Mouse (Mus musculus): Measurements from ENCODE around the gene Gfod1. TPM values are rescaled to one million over a fixed set of nuclear protein-coding genes. Genes with fewer than 3 reads are reported as not detected.
A peak's percentile ranks its signal among the peaks of the same experiment; 100 is the strongest.

Gfod1 gene
- polyA plus RNA-seq, 1 experiment from 2014 or later = 0.93 TPM

DNA sequence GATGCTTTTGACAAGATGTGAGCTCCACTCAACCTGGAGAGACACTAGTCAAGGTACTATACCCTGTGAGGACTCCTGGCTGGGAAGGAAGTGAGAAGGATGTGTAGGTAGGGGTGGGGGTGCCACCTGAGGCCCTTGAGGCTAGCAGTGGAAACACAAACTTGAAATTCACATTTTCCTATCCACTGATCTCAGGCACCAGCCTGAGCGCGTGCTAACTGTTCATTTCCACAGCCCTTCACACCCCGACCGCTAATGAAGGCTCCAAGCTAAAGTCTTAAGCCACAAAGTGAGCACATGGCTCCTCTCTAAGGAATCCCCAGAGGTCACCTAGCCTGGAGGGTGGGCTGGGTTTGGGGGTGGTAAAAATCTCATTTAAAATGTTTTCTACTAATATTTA lies 57.1 kb downstream of the Gfod1 start:
- 93% methylated on average over 4 of the region's 4 CpGs for WGBS
- no peak overlapping the region for H3K27ac ChIP-seq (ENCODE audit: low read length)
- H3K4me1 ChIP-seq (ENCODE audit: control insufficient read depth, insufficient read depth, low read length) = peaks cover 13% of the 10 kb centered on the region

DNA sequence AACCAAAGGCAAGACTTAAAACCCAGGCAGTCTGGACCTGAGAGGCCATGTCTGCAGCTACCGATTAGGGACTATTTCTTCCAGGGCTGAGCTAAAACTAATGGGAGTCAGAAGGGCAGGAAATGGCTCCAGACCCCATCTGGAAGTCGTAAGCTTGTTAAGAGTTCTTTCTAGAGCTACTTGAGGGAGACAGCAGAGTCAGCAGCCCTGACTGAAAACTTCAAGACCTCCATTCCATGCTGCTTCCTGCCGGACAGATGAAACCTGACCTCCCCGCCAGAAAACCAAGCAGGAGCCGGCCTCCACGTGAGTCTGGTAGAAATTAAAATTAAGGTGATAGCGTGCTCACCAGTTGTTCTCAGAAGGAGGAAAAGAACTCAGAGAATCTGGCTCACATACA lies 60.2 kb downstream of the Gfod1 start:
- Histone ChIP-seq H3K9ac (ENCODE audit: low read length) (no peak overlapping the region), H3K9me3 (replicated peaks; ENCODE audit: control insufficient read depth, low read length) (no peaks in the 10 kb centered on the region), H3K4me3 (ENCODE audit: low read length) (no peak overlapping the region), H3K36me3 (ENCODE audit: control insufficient read depth, insufficient read depth) (0 out of 2 replicates have a peak, but pooled peaks cover 2% of the 10 kb centered on the region), H3K27ac (ENCODE audit: low read length) (no peak overlapping the region), H3K27me3 (ENCODE audit: control insufficient read depth, insufficient read depth, low read length) (no peaks in the 10 kb centered on the region), H3K4me1 (ENCODE audit: control insufficient read depth, insufficient read depth, low read length) (peaks cover 20% of the 10 kb centered on the region), H3K4me2 (ENCODE audit: low read depth, low read length) (no peak overlapping the region)
- WGBS = 44% methylated on average over 7 of the region's 7 CpGs
- ATAC-seq (replicated peaks; ENCODE audit: extremely low read depth, insufficient read depth, low FRiP score) = no peak

More for the DNA sequence above, 57.1 kb downstream of the Gfod1 start:
- H3K4me2 ChIP-seq (ENCODE audit: low read depth, low read length) = no peak overlapping the region
- no peaks in the 10 kb centered on the region for H3K27me3 ChIP-seq (ENCODE audit: control insufficient read depth, insufficient read depth, low read length)
- no peak for ATAC-seq (replicated peaks; ENCODE audit: extremely low read depth, insufficient read depth, low FRiP score)
- no peaks in the 10 kb centered on the region for H3K36me3 ChIP-seq (ENCODE audit: control insufficient read depth, insufficient read depth)
- no peak overlapping the region for H3K9ac ChIP-seq (ENCODE audit: low read length)
- no peak overlapping the region for H3K4me3 ChIP-seq (ENCODE audit: low read length)
- no peaks in the 10 kb centered on the region for H3K9me3 ChIP-seq (replicated peaks; ENCODE audit: control insufficient read depth, low read length)

DNA sequence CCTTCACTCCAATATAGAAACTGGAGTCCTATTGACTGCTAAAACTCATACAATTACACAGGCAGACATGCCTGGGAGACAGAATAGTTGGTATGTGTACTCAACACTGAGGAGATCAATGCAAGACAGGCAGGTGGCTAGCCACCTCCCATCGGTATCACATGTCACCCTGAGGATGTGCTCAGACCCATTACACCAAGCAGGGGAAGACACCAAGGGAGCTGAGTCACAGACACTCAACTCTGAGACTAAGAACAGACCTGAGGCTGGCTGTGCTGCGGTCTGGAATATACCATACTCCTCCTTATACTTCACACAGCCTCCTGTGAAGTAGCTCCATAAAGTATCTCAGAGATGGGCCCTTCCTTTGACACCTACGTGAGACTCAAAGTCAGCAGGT lies 60.7 kb downstream of the Gfod1 start:
- H3K4me2 ChIP-seq (ENCODE audit: low read depth, low read length) = no peak overlapping the region
- no peak for ATAC-seq (replicated peaks; ENCODE audit: extremely low read depth, insufficient read depth, low FRiP score)
- WGBS = 88% methylated on average over 3 of the region's 3 CpGs

DNA sequence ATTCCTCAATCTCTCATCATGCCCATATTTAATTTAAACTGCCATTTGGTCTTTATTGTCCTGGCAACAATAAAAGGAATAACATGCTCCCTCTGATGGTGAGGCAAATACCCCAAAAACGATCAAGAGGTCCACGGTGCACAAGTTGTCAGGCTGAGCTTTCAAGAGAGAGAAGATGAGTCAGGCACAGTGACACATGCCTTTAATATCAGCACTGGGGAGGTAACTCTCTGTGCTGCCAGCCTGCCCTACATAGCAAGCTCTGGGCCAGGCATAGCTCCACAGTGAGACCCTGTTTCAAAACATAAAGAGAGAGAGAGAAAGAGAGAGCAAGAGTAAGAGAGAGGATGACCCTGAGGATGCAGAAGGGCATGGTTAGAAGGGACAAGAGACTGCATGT lies 62.2 kb downstream of the Gfod1 start:
- 68% methylated on average over 2 of the region's 2 CpGs for WGBS
- Histone ChIP-seq H3K4me3 (ENCODE audit: low read length) (no peak overlapping the region), H3K9ac (ENCODE audit: low read length) (no peak overlapping the region), H3K4me2 (ENCODE audit: low read depth, low read length) (no peak overlapping the region), H3K4me1 (ENCODE audit: control insufficient read depth, insufficient read depth, low read length) (peaks cover 29% of the 10 kb centered on the region), H3K27me3 (ENCODE audit: control insufficient read depth, insufficient read depth, low read length) (no peaks in the 10 kb centered on the region), H3K27ac (ENCODE audit: low read length) (no peak overlapping the region), H3K9me3 (replicated peaks; ENCODE audit: control insufficient read depth, low read length) (no peaks in the 10 kb centered on the region), H3K36me3 (ENCODE audit: control insufficient read depth, insufficient read depth) (0 out of 2 replicates have a peak, but pooled peaks cover 2% of the 10 kb centered on the region)
- ATAC-seq (replicated peaks; ENCODE audit: extremely low read depth, insufficient read depth, low FRiP score) = no peak

More for the DNA sequence above, 60.7 kb downstream of the Gfod1 start:
- Histone ChIP-seq H3K9me3 (replicated peaks; ENCODE audit: control insufficient read depth, low read length) (no peaks in the 10 kb centered on the region), H3K36me3 (ENCODE audit: control insufficient read depth, insufficient read depth) (0 out of 2 replicates have a peak, but pooled peaks cover 2% of the 10 kb centered on the region), H3K27ac (ENCODE audit: low read length) (no peak overlapping the region), H3K4me1 (ENCODE audit: control insufficient read depth, insufficient read depth, low read length) (peaks cover 20% of the 10 kb centered on the region), H3K27me3 (ENCODE audit: control insufficient read depth, insufficient read depth, low read length) (no peaks in the 10 kb centered on the region), H3K9ac (ENCODE audit: low read length) (no peak overlapping the region), H3K4me3 (ENCODE audit: low read length) (no peak overlapping the region)

DNA sequence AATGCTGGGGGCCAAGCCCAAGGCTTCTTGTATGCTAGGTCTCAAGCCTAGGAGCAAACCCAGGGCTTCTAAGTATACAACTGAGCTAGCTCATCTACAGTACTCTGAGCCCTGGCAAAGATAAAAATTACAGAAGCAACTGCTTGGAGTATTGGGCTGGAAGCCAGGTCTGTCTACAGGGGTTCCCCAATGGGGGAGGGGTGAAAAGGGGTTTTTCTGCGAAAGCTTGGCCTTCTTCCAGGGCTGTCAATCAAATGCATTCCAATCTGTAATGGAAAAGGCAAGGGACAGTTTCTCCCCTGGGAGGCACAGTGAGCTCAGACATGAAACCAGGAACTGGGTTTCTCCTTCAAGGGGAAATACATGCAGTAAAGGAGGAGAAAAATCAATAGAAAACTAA lies 62.9 kb downstream of the Gfod1 start:
- 6% methylated on average over 1 of the region's 1 CpGs for WGBS
- Histone ChIP-seq H3K9me3 (replicated peaks; ENCODE audit: control insufficient read depth, low read length) (no peaks in the 10 kb centered on the region), H3K4me3 (ENCODE audit: low read length) (no peak overlapping the region), H3K9ac (ENCODE audit: low read length) (no peak overlapping the region; the same call in 1 of the 2 replicates), H3K4me1 (ENCODE audit: control insufficient read depth, insufficient read depth, low read length) (peaks cover 36% of the 10 kb centered on the region), H3K36me3 (ENCODE audit: control insufficient read depth, insufficient read depth) (0 out of 2 replicates have a peak, but pooled peaks cover 2% of the 10 kb centered on the region), H3K27me3 (ENCODE audit: control insufficient read depth, insufficient read depth, low read length) (no peaks in the 10 kb centered on the region), H3K4me2 (ENCODE audit: low read depth, low read length) (no peak overlapping the region), H3K27ac (ENCODE audit: low read length) (peak overlapping the region; percentile 61)
- no peak; the same call in 1 of the 2 replicates for ATAC-seq (replicated peaks; ENCODE audit: extremely low read depth, insufficient read depth, low FRiP score)

DNA sequence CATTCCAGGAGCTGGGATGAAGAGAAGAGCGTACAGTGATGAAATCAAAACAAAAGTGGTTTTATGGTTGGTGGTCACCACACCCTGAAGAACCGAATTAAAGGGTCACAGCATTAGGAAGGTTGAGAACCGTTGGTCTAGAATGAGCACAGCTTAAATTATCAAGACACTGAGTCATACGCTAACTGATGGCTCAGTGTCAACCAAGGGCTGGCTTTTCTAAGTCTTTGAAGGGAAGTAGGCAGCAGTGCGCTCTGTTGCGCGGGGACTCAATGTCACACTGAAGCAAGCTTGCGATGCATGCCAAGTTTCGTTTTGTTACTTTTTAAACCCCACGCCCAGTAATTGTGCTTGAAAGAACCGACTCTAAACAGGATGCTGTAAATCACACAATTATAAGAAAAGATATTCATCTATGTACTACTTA lies 64.2 kb downstream of the Gfod1 start:
- Histone ChIP-seq H3K27ac (ENCODE audit: low read length) (0 out of 2 replicates have a peak overlapping the region, but pooled peaks have one; percentile 3), H3K9me3 (replicated peaks; ENCODE audit: control insufficient read depth, low read length) (no peaks in the 10 kb centered on the region), H3K4me2 (ENCODE audit: low read depth, low read length) (no peak overlapping the region), H3K27me3 (ENCODE audit: control insufficient read depth, insufficient read depth, low read length) (no peaks in the 10 kb centered on the region), H3K4me3 (ENCODE audit: low read length) (no peak overlapping the region), H3K4me1 (ENCODE audit: control insufficient read depth, insufficient read depth, low read length) (peaks cover 49% of the 10 kb centered on the region), H3K9ac (ENCODE audit: low read length) (no peak overlapping the region), H3K36me3 (ENCODE audit: control insufficient read depth, insufficient read depth) (0 out of 2 replicates have a peak, but pooled peaks cover 2% of the 10 kb centered on the region)
- ATAC-seq (replicated peaks; ENCODE audit: extremely low read depth, insufficient read depth, low FRiP score) = no peak
- WGBS = 75% methylated on average over 11 of the region's 11 CpGs

DNA sequence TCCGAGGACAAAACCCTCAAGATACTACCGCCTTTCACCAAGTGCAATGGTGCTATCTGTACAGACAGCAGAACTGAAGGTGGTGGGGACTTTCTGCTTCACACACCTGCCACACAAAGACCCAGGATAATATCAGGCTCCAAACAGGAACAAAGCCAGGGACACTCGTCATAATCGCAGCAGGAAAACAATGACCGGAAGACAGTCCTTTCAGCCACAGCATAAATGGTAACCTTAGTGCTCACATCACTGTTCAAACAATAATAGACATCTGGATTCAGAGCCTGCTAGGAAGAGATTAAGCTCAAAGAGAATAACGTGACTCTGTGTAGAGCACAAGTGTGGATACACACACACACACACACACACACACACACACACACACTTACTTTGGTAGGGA lies 67.3 kb downstream of the Gfod1 start:
- Histone ChIP-seq H3K4me3 (ENCODE audit: low read length) (no peak overlapping the region), H3K36me3 (ENCODE audit: control insufficient read depth, insufficient read depth) (0 out of 2 replicates have a peak, but pooled peaks cover 2% of the 10 kb centered on the region), H3K27me3 (ENCODE audit: control insufficient read depth, insufficient read depth, low read length) (no peaks in the 10 kb centered on the region), H3K4me1 (ENCODE audit: control insufficient read depth, insufficient read depth, low read length) (peaks cover 64% of the 10 kb centered on the region), H3K4me2 (ENCODE audit: low read depth, low read length) (peak overlapping the region; percentile 14), H3K27ac (ENCODE audit: low read length) (peak overlapping the region; percentile 36), H3K9ac (ENCODE audit: low read length) (no peak overlapping the region), H3K9me3 (replicated peaks; ENCODE audit: control insufficient read depth, low read length) (no peaks in the 10 kb centered on the region)
- peak; percentile 5; the same call in 1 of the 2 replicates for ATAC-seq (replicated peaks; ENCODE audit: extremely low read depth, insufficient read depth, low FRiP score)
- WGBS = 21% methylated on average over 6 of the region's 6 CpGs

DNA sequence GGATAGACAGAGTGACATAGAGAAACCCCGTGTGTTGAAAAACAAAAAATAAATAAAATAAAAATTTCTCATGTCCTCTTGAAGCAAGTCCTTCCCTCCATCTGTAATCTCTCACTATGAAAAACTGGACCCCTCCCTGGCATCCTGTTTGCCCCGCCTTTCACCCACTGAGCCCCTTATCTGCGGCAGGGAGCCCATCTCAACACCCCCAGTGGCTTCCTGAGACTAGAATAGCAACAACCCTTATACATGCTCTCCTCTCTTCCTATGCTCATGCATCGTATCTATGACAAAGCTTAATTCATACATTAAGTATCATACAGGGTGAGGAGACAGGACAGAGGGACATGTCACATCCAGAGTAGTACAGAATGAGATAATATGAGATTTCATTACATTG lies 68.0 kb downstream of the Gfod1 start:
- peaks cover 64% of the 10 kb centered on the region for H3K4me1 ChIP-seq (ENCODE audit: control insufficient read depth, insufficient read depth, low read length)
- 15% methylated on average over 4 of the region's 4 CpGs for WGBS
- H3K27ac ChIP-seq (ENCODE audit: low read length) = peak overlapping the region; percentile 36
- 0 out of 2 replicates have a peak overlapping the region, but pooled peaks have one; percentile 23 for H3K4me2 ChIP-seq (ENCODE audit: low read depth, low read length)
- H3K27me3 ChIP-seq (ENCODE audit: control insufficient read depth, insufficient read depth, low read length) = no peaks in the 10 kb centered on the region
- H3K4me3 ChIP-seq (ENCODE audit: low read length) = no peak overlapping the region
- H3K9me3 ChIP-seq (replicated peaks; ENCODE audit: control insufficient read depth, low read length) = no peaks in the 10 kb centered on the region
- peak overlapping the region; percentile 51 for H3K9ac ChIP-seq (ENCODE audit: low read length)
- ATAC-seq (replicated peaks; ENCODE audit: extremely low read depth, insufficient read depth, low FRiP score) = no peak
- 0 out of 2 replicates have a peak, but pooled peaks cover 2% of the 10 kb centered on the region for H3K36me3 ChIP-seq (ENCODE audit: control insufficient read depth, insufficient read depth)

DNA sequence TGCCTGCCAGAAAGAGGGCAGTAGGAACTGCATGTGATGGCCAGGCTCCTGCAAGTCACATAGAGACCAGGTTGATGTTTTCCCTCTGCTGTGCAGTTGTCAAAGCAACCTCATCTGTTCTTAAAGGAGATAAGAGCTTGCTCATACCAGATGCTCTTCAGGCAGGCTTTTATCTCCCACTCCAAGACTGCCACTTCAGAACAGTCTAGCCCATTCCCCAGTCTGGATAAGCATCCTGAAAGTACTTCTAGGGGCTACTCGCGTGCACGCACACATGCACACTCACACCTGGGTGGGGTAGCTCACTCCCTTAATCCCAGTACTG lies 68.4 kb downstream of the Gfod1 start:
- Histone ChIP-seq H3K9ac (ENCODE audit: low read length) (peak overlapping the region; percentile 51), H3K9me3 (replicated peaks; ENCODE audit: control insufficient read depth, low read length) (no peaks in the 10 kb centered on the region), H3K4me1 (ENCODE audit: control insufficient read depth, insufficient read depth, low read length) (peaks cover 64% of the 10 kb centered on the region), H3K36me3 (ENCODE audit: control insufficient read depth, insufficient read depth) (0 out of 2 replicates have a peak, but pooled peaks cover 2% of the 10 kb centered on the region), H3K27me3 (ENCODE audit: control insufficient read depth, insufficient read depth, low read length) (no peaks in the 10 kb centered on the region), H3K27ac (ENCODE audit: low read length) (peak overlapping the region; percentile 38), H3K4me3 (ENCODE audit: low read length) (no peak overlapping the region), H3K4me2 (ENCODE audit: low read depth, low read length) (peak overlapping the region; percentile 23; the same call in 1 of the 2 replicates)
- 0 out of 2 replicates have a peak, but pooled peaks have one; percentile 12 for ATAC-seq (replicated peaks; ENCODE audit: extremely low read depth, insufficient read depth, low FRiP score)
- 22% methylated on average over 3 of the region's 3 CpGs for WGBS
